Mouse (Mus musculus) cerebellum, adult 8-10 months (tissue): ENCODE data around the gene Mst1r.
A peak's percentile ranks its signal among the peaks of the same experiment; 100 is the strongest.

Source experiments
- DNase-seq: peaks from one replicate; pipeline ENCODE4 v3.0.0; 2022

Mst1r gene

GRCm38 (mm10) chr9:107955613-107956289 is 49.1 kb downstream of the Mst1r start:
- DNase-seq: no peak

GRCm38 (mm10) chr9:107957141-107957540 is 50.5 kb downstream of the Mst1r start:
- DNase-seq: no peak

GRCm38 (mm10) chr9:107959896-107960295 is 53.2 kb downstream of the Mst1r start:
- DNase-seq: no peak

GRCm38 (mm10) chr9:107960928-107961327 is 54.3 kb downstream of the Mst1r start:
- DNase-seq: no peak

GRCm38 (mm10) chr9:107961351-107961762 is 54.7 kb downstream of the Mst1r start:
- no peak for DNase-seq

- DNase-seq: no peak
Observed at GRCm38 (mm10) chr9:107961881-107962280, 55.2 kb downstream of the Mst1r start.

- no peak for DNase-seq
Observed at GRCm38 (mm10) chr9:107962916-107963315, 56.2 kb downstream of the Mst1r start.

- DNase-seq: peak; percentile 77
Observed at GRCm38 (mm10) chr9:107963700-107964099, 57.0 kb downstream of the Mst1r start.

- DNase-seq: no peak
Observed at GRCm38 (mm10) chr9:107964681-107965080, 58.0 kb downstream of the Mst1r start.

- no peak for DNase-seq
Observed at GRCm38 (mm10) chr9:107966676-107967075, 60.0 kb downstream of the Mst1r start.

- DNase-seq: no peak
Observed at GRCm38 (mm10) chr9:107967437-107967836, 60.8 kb downstream of the Mst1r start.

GRCm38 (mm10) chr9:107968531-107968930 is 61.9 kb downstream of the Mst1r start:
- no peak for DNase-seq
